In the genomic region with DNA sequence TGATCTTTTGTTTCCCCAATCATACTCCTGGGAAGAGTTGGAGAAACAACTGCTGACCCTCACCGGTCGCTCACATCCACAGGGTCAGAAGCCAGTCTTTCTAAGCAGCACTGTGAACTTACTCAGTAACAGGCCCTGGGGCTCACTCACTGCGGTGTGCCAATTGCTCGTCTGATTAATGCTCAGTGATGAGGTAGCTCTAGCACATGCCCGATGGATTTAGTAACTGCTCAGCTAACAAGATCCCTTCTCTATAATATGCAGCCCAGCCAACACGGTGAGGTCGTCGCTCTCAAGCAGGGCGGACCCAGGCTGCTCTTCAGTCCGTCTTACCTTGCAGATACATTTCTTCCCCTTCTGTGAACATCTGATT, we compare ENCODE assay signal across 29 mouse cellular contexts.
DNase-seq lines count a peak whose midpoint lies in the region; ATAC-seq and TF ChIP-seq lines count a peak whose summit lies in the region.
"Had no signal": no experiment of that assay in that cellular context is flagged by ENCODE, and none has a peak within 500 bp of the region (broad histone marks: within the 10 kb centered on the region; RNA-seq: fewer than 3 reads in every experiment).

No protein-coding gene starts in this region.

- TF ChIP-seq CTCF in cerebellum, adult 2 months (IDR thresholded peaks at IDR 0.05; ENCODE audit: borderline replicate concordance, insufficient read depth, low read depth, low read length) = no peak
- TF ChIP-seq CTCF in layer of hippocampus, adult 2 months (conservative IDR thresholded peaks at IDR 0.05) = no peak
- no peak for TF ChIP-seq CTCF in olfactory bulb, adult 2 months (IDR thresholded peaks at IDR 0.05; ENCODE audit: insufficient read depth, low read depth, low read length)

- H3K9ac ChIP-seq in intestine, embryonic 15.5 days = no peak overlapping the region
- H3K9ac ChIP-seq: forebrain, embryonic 12.5 days; forebrain, postnatal 0 days; hindbrain, embryonic 13.5 days; limb, embryonic 12.5 days; lung, embryonic 15.5 days; midbrain, embryonic 12.5 days had no signal

- peaks cover 36% of the 10 kb centered on the region for H3K4me1 ChIP-seq in cerebellum, adult 2 months (ENCODE audit: control insufficient read depth, insufficient read depth, low read length)
- H3K4me1 ChIP-seq in olfactory bulb, adult 2 months (ENCODE audit: control insufficient read depth, insufficient read depth, low read length) = peaks cover 38% of the 10 kb centered on the region
- H3K4me1 ChIP-seq in intestine, embryonic 15.5 days (replicated peaks) = peaks cover 13% of the 10 kb centered on the region; the same call in 1 of the 2 replicates

- no peak overlapping the region for H3K4me3 ChIP-seq in cerebellum, adult 2 months (replicated peaks; ENCODE audit: insufficient read depth, low read depth, low read length)
- no peak overlapping the region for H3K4me3 ChIP-seq in layer of hippocampus, adult 2 months
- no peak overlapping the region for H3K4me3 ChIP-seq in olfactory bulb, adult 2 months (ENCODE audit: insufficient read depth, low read depth, low read length)
- H3K4me3 ChIP-seq in intestine, embryonic 15.5 days (replicated peaks) = no peak overlapping the region
- H3K4me3 ChIP-seq: forebrain, embryonic 12.5 days; hindbrain, embryonic 13.5 days; left cerebral cortex, adult 2 months; limb, embryonic 12.5 days; lung, embryonic 15.5 days; megakaryocyte, embryonic 14.5 days; midbrain, embryonic 12.5 days had no signal

- 42% methylated on average over 10 of the region's 10 CpGs for WGBS in cerebellum, adult 2 months
- 53% methylated on average over 10 of the region's 10 CpGs for WGBS in olfactory bulb, adult 2 months
- 69% methylated on average over 10 of the region's 10 CpGs for WGBS in intestine, embryonic 15.5 days

- H3K4me2 ChIP-seq in intestine, embryonic 15.5 days (replicated peaks) = no peak overlapping the region
- H3K4me2 ChIP-seq: forebrain, embryonic 12.5 days; heart, embryonic 11.5 days; hindbrain, embryonic 13.5 days; limb, embryonic 12.5 days; liver, embryonic 11.5 days; lung, embryonic 15.5 days; midbrain, embryonic 12.5 days had no signal

- no peaks in the 10 kb centered on the region for H3K9me3 ChIP-seq in intestine, embryonic 15.5 days
- H3K9me3 ChIP-seq: lung, embryonic 15.5 days; midbrain, embryonic 12.5 days had no signal

- TF ChIP-seq POLR2A in cerebellum, adult 2 months (IDR thresholded peaks at IDR 0.05; ENCODE audit: borderline replicate concordance, insufficient read depth, low read length) = no peak
- TF ChIP-seq POLR2A in olfactory bulb, adult 2 months (IDR thresholded peaks at IDR 0.05; ENCODE audit: insufficient read depth, low read depth, low read length) = no peak

- no peak for ATAC-seq in intestine, embryonic 15.5 days

- H3K27me3 ChIP-seq in cerebellum, adult 2 months (ENCODE audit: control insufficient read depth, insufficient read depth, low read length) = no peaks in the 10 kb centered on the region
- H3K27me3 ChIP-seq in intestine, embryonic 15.5 days (replicated peaks) = no peaks in the 10 kb centered on the region
- H3K27me3 ChIP-seq: hindbrain, embryonic 13.5 days; lung, embryonic 15.5 days; midbrain, embryonic 12.5 days had no signal

- no peaks in the 10 kb centered on the region for H3K36me3 ChIP-seq in intestine, embryonic 15.5 days
- H3K36me3 ChIP-seq: forebrain, embryonic 12.5 days; G1E; limb, embryonic 12.5 days; lung, embryonic 15.5 days; midbrain, embryonic 12.5 days had no signal

- H3K27ac ChIP-seq in cerebellum, adult 2 months (ENCODE audit: insufficient read depth, low read length) = 0 out of 2 replicates have a peak overlapping the region, but pooled peaks have one; percentile 77
- 0 out of 2 replicates have a peak overlapping the region, but pooled peaks have one; percentile 0 for H3K27ac ChIP-seq in layer of hippocampus, adult 2 months
- H3K27ac ChIP-seq in olfactory bulb, adult 2 months (ENCODE audit: insufficient read depth, low read depth, low read length) = peak overlapping the region; percentile 73
- no peak overlapping the region for H3K27ac ChIP-seq in intestine, embryonic 15.5 days
- H3K27ac ChIP-seq: forebrain, embryonic 12.5 days; hindbrain, embryonic 13.5 days; left cerebral cortex, adult 2 months; limb, embryonic 12.5 days; lung, embryonic 15.5 days; midbrain, embryonic 12.5 days had no signal

- DNase-seq in cerebellum, adult 2 months = no peak
- DNase-seq in cerebellum, postnatal 36 days = no peak
- DNase-seq in layer of hippocampus, adult 2 months (ENCODE audit: low spot score in 2 of 2) = no peak
- no peak for DNase-seq in layer of hippocampus, postnatal 36 days
- DNase-seq in brain, adult 2 months (ENCODE audit: low read depth, low spot score) = peak; percentile 39
- no peak for DNase-seq in embryo, embryonic 9.5 days (ENCODE audit: extremely low spot score)
- DNase-seq: adrenal gland, postnatal 36 days; cerebellum, adult 9-10 months; embryo, embryonic 11 days; forebrain, postnatal 0 days; gastrocnemius, postnatal 25 days; heart, postnatal 36 days; kidney, adult 2 months; kidney, postnatal 10 days; lung, postnatal 4 days; right cerebral cortex, adult 18-20 months; right cerebral cortex, postnatal 4 days had no signal
